Mouse (Mus musculus) gastrocnemius, adult 2 months (tissue): Measurements from ENCODE around the gene Dll4. TPM values are rescaled to one million over a fixed set of nuclear protein-coding genes. Genes with fewer than 3 reads are reported as not detected.
A peak's percentile ranks its signal among the peaks of the same experiment; 100 is the strongest.

Experiments used
- DNase-seq: peaks from one replicate; pipeline ENCODE4 v3.0.0; 2022
- H3K27ac ChIP-seq: fragments of 200-600 bp; 2 replicates; pipeline ENCODE4 v1.8.1; 2022; ENCODE audit warnings: mild to moderate bottlenecking
- H3K4me3 ChIP-seq: fragments of 200-600 bp; 2 replicates; pipeline ENCODE4 v1.8.1; 2022; ENCODE audit warnings: mild to moderate bottlenecking, moderate library complexity
- CTCF ChIP-seq: fragments of 200-600 bp; IDR thresholded peaks from 2 replicates; pipeline ENCODE4 v1.8.1; 2022; ENCODE audit warnings: antibody characterized with exemption, mild to moderate bottlenecking, moderate library complexity
- intact Hi-C: fragments of 180-260 bp; cut with DNase I; formaldehyde crosslinking; loops from one replicate; pipeline ENCODE4 v1.15.1; 2025
- total RNA-seq, 2 experiments: library from RNA; stranded (reverse); gene quantifications; 2 replicates each; pipeline ENCODE4 v1.2.3; 2021

The Dll4 gene
- total RNA-seq, 2 experiments from 2014 or later: 3.8 to 4.8 TPM

DNA sequence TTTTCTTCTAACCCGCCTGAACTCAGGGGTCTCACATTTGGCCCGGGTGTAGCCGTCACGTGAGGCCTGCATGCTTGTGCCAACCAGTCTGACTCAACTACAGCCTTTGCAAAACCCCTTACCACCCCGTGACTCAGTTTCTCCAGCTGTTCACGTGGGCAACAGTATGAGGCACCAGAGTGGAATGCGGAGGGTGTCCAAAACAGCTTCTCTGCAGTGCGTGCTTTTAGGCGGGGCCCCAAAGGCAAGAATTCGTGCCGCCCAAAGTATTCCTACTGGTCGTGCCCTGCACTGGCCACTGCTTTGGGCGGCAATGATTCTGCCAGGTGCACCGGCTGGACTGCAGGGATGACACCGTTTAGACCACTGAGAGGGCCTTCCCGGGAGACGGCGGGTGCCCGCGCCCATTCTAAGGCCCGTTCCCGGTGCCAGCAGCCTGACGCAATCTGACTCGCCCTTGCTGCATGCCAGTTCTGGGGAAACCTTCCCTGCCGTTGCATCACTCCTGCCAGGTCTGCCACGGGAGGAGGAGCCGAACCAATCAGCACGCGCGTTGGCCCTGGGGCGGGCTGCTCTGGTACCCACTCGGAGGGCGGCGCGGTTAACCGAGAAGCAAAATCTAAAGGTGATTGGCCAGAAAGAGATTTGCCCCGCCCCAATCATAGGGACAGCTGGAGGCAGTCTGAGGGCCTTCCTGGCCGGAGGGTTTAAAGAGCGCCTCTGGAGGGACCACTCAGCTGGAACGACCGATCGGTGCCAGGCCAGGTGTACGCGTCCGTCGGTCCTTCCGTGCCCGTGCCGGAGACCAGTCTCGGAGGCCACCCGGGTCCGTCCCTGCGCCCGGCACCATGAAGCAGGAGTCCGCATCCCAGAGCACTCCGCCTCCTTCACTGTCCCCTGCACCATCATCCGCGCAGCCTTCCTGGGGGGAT lies 25.2 kb downstream of the Dll4 start, which contains the start of gene Chac1:
Gene Chac1, plus strand, starts transcription at position 675 of the 932 bp plus-strand sequence.
- Histone ChIP-seq H3K4me3 (peak within 1 kb of the TSS; percentile 89), H3K27ac (peak within 1 kb of the TSS; percentile 97)
- intact Hi-C loops: no loop called here
- no peak for TF ChIP-seq CTCF
- DNase-seq: peak; percentile 97

DNA sequence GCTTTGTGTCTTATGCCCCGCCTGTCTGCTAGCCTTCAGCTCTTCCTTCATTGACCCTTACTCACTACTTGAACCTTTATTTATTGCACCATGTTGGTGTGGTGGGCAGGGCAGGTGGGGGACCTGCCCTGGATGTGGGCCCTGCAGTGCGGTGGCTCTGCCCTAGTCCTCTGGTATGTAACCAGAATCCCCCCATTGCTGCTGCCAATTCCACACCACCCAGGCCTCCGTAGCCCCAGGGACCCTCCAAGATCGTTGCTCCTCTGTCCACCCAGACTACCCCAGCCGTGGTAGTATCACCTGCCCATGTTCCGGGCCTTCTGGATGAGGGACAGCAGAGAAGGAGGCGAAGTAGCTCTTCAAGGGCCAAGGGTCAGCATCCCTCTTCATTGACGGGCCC lies 28.1 kb downstream of the Dll4 start:
- TF ChIP-seq CTCF: no peak
- no peak for DNase-seq
- Histone ChIP-seq H3K4me3 (peak overlapping the region; percentile 89), H3K27ac (peak overlapping the region; percentile 97)
- intact Hi-C loops: no loop called here

DNA sequence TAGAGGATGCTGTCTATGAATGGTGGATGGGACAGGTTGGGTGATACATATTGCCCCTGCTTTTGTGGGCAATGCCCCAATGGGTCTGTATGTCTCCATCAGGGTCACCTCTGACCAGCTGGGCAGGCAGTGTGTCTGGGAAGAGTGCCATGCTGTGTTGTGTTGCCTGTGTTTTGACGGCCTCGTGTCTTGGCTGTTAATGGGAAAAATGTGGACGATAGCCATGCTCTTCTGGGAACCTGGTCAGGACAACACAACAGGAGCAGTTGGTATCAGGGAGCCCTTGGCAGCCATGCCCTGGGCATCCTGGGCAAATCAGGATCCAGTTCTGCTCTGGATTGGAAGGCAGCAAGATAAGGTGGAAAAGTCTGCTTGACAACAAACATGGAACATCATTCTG lies 29.5 kb downstream of the Dll4 start:
- intact Hi-C loops: no loop called here
- peak; percentile 93 for DNase-seq
- H3K4me3 ChIP-seq: no peak overlapping the region
- peak overlapping the region; percentile 97 for H3K27ac ChIP-seq
- no peak for TF ChIP-seq CTCF

GRCm38 (mm10) chr2:119355651-119356050 lies 30.1 kb downstream of the Dll4 start:
- H3K27ac ChIP-seq: peak overlapping the region; percentile 97
- TF ChIP-seq CTCF: peak; percentile 28
- intact Hi-C loops: no loop called here
- peak; percentile 95 for DNase-seq
- H3K4me3 ChIP-seq: no peak overlapping the region

GRCm38 (mm10) chr2:119356310-119356709 lies 30.7 kb downstream of the Dll4 start:
- peak overlapping the region; percentile 97 for H3K27ac ChIP-seq
- no peak overlapping the region for H3K4me3 ChIP-seq
- no peak for DNase-seq
- intact Hi-C loops: no loop called here
- TF ChIP-seq CTCF: no peak

DNA sequence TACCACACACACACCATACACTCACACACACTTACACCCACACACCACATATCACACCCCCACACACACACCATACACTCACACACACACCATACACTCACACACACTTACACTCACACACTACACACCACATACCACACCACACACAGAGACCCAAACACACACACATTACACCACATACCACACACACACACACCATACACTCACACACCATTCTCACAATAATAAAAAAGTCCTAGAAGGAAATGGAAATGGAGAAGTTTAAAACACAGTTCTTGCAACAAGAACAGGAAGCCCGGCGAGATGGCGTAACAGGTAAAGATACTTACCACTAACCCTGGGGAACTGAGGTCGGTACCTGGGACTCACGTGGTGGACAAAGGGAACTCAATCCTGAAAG lies 31.2 kb downstream of the Dll4 start:
- H3K27ac ChIP-seq: peak overlapping the region; percentile 9; the same call in 1 of the 2 replicates
- no peak overlapping the region for H3K4me3 ChIP-seq
- intact Hi-C loops: no loop called here
- no peak for TF ChIP-seq CTCF
- no peak for DNase-seq

GRCm38 (mm10) chr2:119358249-119358648 lies 32.7 kb downstream of the Dll4 start:
- no peak for TF ChIP-seq CTCF
- DNase-seq: no peak

DNA sequence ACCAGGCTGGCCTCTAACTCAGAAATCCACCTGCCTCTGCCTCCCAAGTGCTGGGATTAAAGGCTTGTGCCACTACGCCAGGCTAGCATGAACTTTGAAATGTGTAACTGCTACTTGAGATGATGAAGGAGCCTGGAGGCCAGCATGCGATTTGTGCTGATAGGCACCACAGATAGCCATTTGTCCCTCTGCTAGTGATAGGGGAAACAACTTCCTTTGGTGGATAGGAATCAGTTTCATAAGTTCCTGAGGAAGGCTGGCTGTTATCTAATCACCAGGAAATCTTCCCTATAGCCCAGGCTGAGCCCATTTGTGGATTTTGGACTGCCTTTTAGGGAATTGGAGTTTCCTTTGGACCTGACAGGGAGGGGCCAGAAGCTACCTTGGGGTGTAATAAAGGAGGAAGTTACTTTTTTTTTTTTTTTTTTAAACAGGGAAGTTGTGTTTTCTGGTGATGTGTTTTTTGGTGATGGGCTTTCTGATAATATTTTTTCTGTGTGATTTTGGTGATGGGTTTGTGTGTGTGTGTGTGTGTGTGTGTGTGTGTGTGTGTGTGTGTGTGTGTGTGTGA lies 34.2 kb downstream of the Dll4 start:
- intact Hi-C loops: no loop called here
- no peak for TF ChIP-seq CTCF
- peak overlapping the region; percentile 41 for H3K27ac ChIP-seq
- H3K4me3 ChIP-seq: no peak overlapping the region
- no peak for DNase-seq

More at GRCm38 (mm10) chr2:119358249-119358648, 32.7 kb downstream of the Dll4 start:
- H3K27ac ChIP-seq: peak overlapping the region; percentile 28; the same call in 1 of the 2 replicates
- intact Hi-C loops: no loop called here
- H3K4me3 ChIP-seq: no peak overlapping the region

GRCm38 (mm10) chr2:119364969-119365368 lies 39.4 kb downstream of the Dll4 start:
- peak; percentile 81 for DNase-seq
- TF ChIP-seq CTCF: no peak
- H3K27ac ChIP-seq: peak overlapping the region; percentile 88
- no peak overlapping the region for H3K4me3 ChIP-seq
- intact Hi-C loops: no loop called here

DNA sequence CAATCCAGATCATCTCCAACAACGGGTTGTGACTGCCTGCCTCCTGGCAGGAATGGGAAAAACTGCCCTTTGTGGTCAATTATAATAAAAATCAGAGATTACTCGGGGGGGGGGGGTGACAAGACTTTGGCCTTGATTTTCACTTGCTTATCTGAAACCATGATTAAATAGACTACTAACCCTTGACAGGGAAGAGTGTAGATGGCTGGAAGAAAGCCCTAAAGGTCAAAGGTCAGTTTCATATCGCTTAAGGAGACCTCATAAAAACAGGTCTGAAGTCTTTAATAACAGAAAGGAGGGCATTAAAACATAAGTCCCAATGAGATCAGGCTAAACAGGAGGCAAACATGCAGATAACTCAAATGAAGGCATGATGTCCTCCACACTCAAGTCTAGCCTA lies 41.8 kb downstream of the Dll4 start:
- no peak for DNase-seq
- intact Hi-C loops: no loop called here
- Histone ChIP-seq H3K4me3 (no peak overlapping the region), H3K27ac (no peak overlapping the region)
- no peak for TF ChIP-seq CTCF

- intact Hi-C loops: no loop called here
- H3K4me3 ChIP-seq: no peak overlapping the region
- no peak for DNase-seq
Observed at GRCm38 (mm10) chr2:119370116-119370515, 44.5 kb downstream of the Dll4 start.

GRCm38 (mm10) chr2:119377286-119377685 lies 51.7 kb downstream of the Dll4 start:
- intact Hi-C loops: no loop called here
- no peak overlapping the region for H3K4me3 ChIP-seq
- H3K27ac ChIP-seq: peak overlapping the region; percentile 3; the same call in 1 of the 2 replicates
- DNase-seq: no peak
- no peak for TF ChIP-seq CTCF

More at GRCm38 (mm10) chr2:119370116-119370515, 44.5 kb downstream of the Dll4 start:
- no peak for TF ChIP-seq CTCF
- H3K27ac ChIP-seq: no peak overlapping the region

GRCm38 (mm10) chr2:119377826-119378225 lies 52.2 kb downstream of the Dll4 start:
- DNase-seq: no peak
- Histone ChIP-seq H3K27ac (peak overlapping the region; percentile 46; the same call in 1 of the 2 replicates), H3K4me3 (no peak overlapping the region)
- intact Hi-C loops: no loop called here
- no peak for TF ChIP-seq CTCF
